Mouse (Mus musculus): ENCODE results near the gene Xlr3a.
"Not testable (repeated sequence)": the region's sequence is repeated elsewhere in the genome, so short reads cannot be mapped to it uniquely, and the experiment has no call there.

Xlr3a gene

DNA sequence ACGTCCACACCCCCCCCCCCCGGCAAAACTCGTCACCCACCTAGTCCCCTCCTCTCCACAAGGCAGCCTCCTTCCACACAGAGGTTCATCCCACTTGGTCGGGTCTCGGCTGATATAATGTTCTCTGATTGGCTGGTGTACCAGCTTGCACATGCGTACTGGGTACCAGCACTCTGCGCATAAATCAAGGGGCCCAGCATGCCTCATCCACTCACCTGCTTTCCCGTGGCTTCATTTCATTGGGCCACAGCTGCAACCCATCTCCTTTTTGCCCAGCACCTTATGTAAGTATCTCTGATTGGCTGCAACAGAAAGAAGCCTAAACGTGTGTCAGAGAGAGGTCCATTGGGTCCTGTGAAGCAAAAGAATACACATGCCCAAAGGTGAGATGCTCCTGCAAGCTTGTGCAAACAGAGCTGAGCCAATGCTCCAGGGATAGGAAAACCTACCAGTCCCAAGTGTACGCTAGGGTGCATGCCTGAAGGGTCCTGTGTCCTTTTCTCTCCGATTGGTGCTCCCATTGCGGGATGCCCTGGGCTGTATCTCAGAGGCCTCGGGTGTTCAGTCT is at the start of gene Xlr3a:
Gene Xlr3a, minus strand, starts transcription at position 155 of the 568 bp plus-strand sequence.
- not testable (repeated sequence) for DNase-seq (ENCODE audit: low spot score)

DNA sequence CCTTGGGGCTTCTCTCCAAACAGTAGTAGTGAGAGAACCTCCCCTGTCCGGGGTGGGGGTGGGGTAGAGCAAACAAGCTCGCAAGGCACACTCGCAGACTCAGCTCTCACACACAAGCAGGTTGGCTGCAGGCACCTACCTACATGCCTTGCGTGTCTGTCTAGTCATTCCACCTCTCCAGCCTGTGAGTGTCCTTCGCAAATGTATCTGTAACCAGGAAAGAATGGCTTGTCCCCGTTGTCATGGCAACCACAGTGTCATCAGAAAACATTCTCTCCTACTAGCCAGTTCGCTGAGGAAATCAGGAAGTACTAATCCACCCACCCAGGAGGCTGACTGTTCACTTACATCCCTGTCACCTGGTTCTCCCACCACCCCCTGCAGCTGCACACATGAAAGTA is 46.3 kb upstream of the Xlr3a start:
- not testable (repeated sequence) for DNase-seq (ENCODE audit: low spot score)

DNA sequence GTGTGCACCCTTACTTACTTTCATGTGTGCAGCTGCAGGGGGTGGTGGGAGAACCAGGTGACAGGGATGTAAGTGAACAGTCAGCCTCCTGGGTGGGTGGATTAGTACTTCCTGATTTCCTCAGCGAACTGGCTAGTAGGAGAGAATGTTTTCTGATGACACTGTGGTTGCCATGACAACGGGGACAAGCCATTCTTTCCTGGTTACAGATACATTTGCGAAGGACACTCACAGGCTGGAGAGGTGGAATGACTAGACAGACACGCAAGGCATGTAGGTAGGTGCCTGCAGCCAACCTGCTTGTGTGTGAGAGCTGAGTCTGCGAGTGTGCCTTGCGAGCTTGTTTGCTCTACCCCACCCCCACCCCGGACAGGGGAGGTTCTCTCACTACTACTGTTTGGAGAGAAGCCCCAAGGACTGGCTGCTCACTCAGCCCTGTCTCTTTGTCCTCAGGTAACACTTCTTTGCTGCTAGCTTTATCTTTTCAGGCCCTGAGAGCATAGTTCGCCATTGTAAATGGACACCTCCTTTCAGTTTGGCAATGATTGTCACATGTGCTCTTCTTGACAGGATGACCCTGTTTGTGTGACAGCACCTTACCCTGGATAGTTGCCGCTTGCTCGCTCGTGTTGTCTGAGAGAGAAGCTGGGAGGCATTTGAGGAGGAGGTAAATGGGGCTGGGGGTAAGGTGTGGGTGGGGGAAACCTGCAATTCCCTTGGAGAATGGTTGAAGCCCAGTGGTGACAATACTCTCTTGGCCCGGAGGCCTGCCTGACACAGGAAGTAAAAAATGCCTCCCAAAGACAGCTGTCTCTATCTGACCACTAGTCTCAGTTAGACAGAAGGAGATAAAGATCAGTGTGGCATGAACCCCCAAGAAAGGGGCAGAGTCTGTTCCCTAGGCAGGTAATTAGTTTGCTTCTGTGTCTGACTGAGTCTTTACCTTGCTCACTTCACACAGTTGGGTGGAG is 26.2 kb upstream of the Xlr3a start:
- not testable (repeated sequence) for DNase-seq (ENCODE audit: low spot score)

DNA sequence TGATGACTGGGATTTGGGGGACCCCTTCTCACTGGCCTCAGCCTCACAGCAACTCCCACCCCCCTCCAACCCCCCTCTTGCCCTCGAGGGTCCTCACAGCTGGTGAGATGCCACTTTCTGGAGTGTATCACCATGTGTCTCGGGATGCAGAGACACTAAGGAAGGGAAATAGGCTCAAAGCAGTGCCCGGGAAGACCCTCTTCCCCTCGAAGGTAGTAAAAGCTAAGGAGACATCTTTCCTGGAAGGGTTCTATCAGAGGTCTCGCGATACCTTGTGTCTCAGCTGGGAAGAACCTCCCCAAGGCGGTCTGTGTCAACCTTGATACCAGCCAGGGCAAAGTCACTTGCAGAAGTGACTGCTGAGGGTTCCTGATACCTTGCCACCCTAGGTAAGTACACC is 19.9 kb upstream of the Xlr3a start, which contains the start of gene Gm14685:
Gene Gm14685, plus strand, starts transcription at position 301 of the 400 bp plus-strand sequence.
- DNase-seq (ENCODE audit: low spot score): not testable (repeated sequence)

DNA sequence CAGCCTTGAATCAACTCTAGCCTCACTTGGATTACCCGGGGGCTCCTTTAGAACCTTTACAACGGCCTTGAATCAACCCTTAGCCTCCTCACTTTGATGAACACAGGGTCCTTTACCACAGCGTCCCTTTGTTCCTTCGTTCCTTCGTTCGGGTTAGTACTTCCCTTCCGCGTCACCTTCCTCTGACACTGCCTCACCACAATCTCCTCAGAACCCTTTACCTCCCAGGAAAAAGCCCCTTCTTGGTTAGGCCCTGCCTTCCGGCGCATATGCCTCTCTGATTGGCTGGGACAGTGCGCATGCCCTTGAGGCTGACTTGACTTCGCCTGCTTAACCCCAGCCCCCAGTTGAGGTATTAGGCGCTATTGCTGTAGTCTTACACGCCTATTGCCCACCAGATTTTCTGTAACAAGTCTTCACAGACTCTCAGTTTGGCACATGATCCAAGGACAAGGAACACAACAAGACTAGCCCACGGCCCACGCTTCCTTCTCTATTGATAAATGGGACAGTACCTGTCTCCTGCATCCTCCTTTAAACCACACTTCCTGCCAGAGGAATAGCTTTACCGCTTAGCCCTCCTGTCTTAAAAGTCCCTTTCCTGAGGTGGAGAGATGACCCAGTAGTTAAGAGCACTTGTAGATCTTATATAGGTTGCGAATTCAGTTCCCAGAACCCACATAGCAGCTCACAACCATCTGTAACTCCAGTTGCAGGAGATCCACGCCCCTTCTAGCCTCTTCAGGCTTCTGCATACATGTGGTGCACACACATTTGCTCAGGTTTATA is 14.4 kb downstream of the Xlr3a start, which contains the start of gene Xlr4a:
Gene Xlr4a, minus strand, starts transcription at position 212 of the 789 bp plus-strand sequence.
- not testable (repeated sequence) for DNase-seq (ENCODE audit: low spot score)

DNA sequence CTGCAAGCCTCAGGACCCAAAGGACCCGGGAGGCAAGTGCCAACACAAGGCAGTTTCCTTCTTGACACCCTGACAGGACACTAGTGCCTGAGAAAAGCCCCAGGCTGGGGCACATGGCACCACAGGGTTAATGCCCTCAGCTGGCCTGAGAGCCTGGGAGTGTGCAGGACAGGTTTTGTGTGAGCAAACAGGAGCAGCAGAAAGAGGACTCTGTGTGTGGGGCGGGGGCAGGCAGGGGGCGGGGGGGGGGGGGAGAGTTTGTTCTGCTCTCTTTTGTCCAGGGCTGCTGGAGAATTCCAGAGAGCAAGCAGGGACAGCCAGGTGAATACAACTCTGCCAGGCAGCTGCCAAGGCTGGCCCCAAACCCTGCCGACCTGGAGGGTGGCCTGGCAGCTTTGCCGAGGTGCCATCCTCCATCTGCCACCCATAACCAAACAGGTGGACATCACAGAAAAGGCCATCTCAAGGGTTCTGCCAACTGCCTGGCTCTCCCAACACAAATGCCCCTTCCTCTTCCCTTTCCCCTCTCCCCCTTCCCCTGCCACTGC is 30.1 kb downstream of the Xlr3a start:
- DNase-seq (ENCODE audit: low spot score): not testable (repeated sequence)

DNA sequence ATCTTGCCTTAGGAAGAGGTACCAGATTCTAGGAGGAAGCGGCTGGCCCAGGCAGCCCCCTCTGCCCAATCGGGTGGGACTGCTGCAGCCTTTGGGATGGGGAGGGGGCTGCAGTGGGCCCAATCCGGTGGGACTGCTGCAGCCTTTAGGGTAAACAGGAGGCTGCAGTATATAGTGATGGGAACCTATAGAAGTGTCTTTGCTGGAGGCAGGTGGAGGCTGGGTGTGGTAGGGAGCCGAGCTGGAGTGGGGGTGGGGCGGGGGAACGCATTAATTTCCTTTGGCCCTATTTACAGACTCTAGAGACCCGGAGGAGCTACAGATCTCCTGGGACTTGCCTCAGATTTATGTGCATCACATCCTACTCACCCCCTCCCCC is 32.5 kb downstream of the Xlr3a start, which contains the start of gene Pnma3:
Gene Pnma3, plus strand, starts transcription at position 373 of the 379 bp plus-strand sequence.
- DNase-seq (ENCODE audit: low spot score): no peak

DNA sequence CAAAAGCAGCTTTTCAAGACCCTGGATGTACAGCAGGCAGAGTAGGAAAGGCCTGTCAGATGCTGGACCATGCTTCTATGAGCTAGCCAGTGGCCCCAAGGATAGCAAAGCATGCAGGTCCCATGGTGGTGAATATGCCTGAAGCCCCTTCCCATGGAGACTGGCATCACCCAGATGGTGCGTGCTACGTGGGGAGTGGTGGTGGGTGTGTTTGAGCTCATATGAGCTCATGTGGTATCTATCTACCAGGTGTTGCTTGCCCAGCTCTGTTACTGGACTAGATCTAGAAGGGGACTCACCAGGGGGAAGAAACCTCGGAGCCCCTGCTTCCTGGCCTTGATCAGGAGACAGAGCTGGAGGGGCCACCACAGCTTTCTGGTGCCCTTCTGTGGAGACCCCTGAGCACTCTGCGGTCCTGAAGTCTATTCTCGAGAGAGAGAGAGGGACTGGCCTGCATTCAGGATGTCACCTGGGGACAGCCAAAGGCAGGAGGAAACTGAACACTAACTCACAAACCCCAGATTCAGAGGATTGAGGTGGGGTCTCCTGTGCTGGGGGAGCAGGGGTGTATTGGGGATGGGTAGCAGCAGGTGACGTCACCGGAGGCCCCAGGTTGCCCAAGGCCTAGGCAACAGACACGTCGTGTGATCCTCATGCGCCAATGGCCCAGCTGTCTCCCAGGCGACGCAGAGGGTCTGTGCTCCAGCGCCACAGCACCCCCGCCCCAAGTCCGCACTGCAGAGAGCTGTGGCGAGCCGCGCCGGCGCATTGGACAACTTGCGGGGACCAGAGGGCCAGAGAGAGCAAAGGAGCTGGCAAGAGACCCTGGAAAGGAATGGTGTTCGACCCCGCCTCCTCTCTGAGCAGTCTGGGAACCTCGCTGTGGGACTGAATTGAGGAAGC is 33.1 kb downstream of the Xlr3a start:
- no peak for DNase-seq (ENCODE audit: low spot score)

DNA sequence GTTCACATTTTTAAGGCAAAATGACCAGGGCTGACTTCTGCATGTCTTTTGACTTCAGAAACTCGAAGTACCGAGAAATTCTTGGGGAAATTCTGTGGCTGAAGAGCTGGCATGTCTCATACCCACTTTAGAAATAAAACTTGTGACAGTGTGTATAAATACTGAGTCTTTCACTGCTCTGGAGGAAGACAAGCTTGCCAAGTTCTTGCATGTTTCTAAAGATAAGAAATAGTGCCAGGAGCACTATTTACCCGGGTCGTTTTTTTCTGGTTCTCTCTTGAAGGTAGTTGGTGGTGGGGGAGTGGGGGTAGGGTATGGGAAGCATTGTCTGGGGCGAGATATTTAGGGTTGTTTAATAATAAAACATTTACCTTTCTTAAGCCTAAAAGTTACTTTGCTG is 34.6 kb downstream of the Xlr3a start:
- no peak for DNase-seq (ENCODE audit: low spot score)

DNA sequence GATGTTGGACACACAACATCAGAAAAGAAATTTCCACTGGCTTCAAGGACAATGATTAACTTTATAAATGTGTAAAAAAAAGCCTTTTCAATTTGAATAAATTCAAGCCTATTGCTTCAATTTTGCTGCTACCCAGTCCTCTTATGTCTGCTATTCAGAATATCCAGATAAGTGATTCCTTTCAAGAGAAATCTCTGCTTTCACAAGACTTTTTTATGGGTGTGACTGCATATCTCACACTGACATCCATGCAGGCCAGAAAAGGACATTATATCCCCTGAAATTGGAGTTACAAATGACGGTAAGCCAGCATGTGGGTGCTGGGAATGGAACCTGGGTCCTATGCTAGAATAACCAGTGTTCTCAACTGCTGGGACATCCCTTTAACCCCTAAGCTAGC is 35.4 kb downstream of the Xlr3a start:
- DNase-seq (ENCODE audit: low spot score): no peak

DNA sequence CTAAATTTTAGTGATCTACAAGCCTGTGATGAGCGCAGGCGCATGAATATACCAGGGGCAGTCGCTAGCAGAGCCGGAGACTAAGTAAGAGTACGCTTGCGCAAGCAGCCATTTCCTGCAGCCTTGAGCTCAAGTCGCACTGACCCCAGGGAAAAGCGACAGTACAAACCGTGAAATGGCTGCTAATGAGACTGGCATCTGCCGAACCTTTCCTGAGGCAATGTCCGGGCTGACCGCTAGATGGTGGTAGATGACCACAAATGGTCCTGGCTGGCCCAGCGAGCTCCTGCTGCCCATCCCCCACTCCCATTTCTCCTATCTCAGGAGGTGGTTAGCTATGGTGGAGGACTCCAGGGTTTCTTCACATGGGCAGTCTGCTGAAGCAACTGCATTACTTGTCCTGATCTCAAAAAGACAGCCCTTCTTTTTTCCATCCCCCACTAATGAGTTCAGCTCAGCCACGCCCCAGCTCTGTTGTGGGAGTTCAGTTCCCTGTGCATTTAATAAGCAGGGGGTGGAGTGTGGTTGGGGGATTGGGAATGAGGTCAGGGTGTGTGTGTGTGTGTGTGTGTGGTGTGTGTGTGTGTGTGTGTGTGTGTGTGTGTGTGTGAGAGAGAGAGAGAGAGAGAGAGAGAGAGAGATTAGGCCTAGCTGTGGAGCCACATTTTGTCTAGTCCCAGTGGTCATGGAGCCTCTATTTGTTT is 42.9 kb downstream of the Xlr3a start:
- DNase-seq (ENCODE audit: low spot score): peak; percentile 73

DNA sequence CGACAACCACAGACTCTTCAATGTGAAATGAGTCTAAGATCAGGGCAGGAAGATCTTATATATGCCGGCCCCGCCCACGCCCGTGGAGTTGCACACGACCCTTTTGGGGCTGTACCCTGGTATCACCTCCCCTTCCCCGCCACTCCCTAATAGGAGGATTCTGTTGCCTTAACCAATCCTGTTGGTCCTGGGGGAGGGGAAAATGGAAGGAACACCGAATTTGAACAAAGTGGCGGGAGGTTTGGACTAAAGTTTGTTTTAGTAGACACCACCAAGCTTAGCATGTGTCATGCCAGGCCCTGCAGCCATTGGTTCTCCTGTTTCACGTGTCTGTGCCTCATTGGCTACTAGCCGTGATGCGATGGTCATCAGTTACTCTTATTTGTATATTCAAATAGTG is 57.2 kb downstream of the Xlr3a start:
- DNase-seq (ENCODE audit: low spot score): no peak

DNA sequence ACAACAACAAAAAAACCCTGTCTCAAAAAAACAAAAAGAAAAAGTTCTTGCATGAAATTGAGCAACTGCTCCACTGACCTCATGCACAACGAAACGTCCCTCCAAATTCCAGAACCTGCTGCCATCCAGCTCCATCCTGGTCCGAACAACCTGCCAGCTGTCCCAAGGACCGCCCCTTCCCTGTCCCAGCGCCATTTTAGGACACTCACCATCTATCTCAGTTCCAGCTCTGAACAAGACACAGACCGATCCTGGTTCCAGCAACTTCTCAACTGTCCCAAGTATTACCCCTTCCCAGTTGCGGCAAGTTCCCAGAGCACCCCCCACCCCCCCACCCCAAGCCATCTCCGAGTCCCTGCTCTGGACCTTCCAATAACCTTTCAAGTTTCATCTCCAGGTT is 58.1 kb downstream of the Xlr3a start:
- DNase-seq (ENCODE audit: low spot score): no peak

DNA sequence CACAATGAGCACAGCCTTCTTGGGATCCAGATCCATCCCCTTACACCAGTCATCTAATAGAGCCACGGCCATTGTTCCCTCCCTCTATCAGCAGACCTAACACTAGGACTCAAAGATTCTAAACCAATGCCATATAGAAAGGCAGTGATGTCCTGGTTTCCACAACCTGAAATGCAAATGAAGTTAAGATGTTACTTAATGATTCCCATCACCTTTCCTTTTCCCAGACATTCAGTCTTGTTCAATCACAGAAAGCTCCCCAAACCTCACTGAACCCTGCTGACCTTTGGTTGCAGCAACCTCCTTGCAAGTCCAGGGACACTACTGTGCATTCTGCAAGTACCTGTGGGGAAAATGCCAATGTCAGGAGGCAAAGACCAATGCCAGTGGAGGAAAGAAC is 59.9 kb downstream of the Xlr3a start, which contains the start of gene Pnma5:
Gene Pnma5, minus strand, starts transcription at position 101 of the 400 bp plus-strand sequence.
- no peak for DNase-seq (ENCODE audit: low spot score)
